Mouse (Mus musculus) midbrain, embryonic 15.5 days (tissue): ENCODE data around the gene Afap1l2. TPM values are rescaled to one million over a fixed set of nuclear protein-coding genes. Genes with fewer than 3 reads are reported as not detected.

ENCODE experiments used
- ATAC-seq: fragments of 200-750 bp; cut with Nextera tagmentation; replicated peaks from 2 replicates; pipeline ENCODE4 v1.8.0; 2017; ENCODE audit warnings: moderate TSS enrichment
- H3K27ac ChIP-seq: fragments of 300-500 bp; sonication (generic); 2 replicates; pipeline ENCODE4 v1.5.1; 2015; ENCODE audit warnings: mild to moderate bottlenecking, inconsistent platforms
- H3K27me3 ChIP-seq: fragments of 300-500 bp; sonication (generic); replicated peaks from 2 replicates; pipeline ENCODE4 v1.6.1; 2015; ENCODE audit warnings: inconsistent platforms
- H3K36me3 ChIP-seq: fragments of 300-500 bp; sonication (generic); replicated peaks from 2 replicates; pipeline ENCODE4 v1.6.1; 2015; ENCODE audit warnings: inconsistent platforms
- H3K4me1 ChIP-seq: fragments of 300-500 bp; sonication (generic); 2 replicates; pipeline ENCODE4 v1.6.1; 2015; ENCODE audit warnings: inconsistent platforms
- H3K4me2 ChIP-seq: fragments of 300-500 bp; sonication (generic); 2 replicates; pipeline ENCODE4 v1.6.1; 2015; ENCODE audit warnings: inconsistent platforms, mild to moderate bottlenecking, moderate library complexity
- H3K4me3 ChIP-seq: fragments of 300-500 bp; sonication (generic); 2 replicates; pipeline ENCODE4 v1.5.1; 2015; ENCODE audit warnings: mild to moderate bottlenecking, inconsistent platforms
- H3K9ac ChIP-seq: fragments of 300-500 bp; sonication (generic); 2 replicates; pipeline ENCODE4 v1.6.1; 2015; ENCODE audit warnings: mild to moderate bottlenecking, inconsistent platforms
- H3K9me3 ChIP-seq: fragments of 300-500 bp; sonication (generic); 2 replicates; pipeline ENCODE4 v1.6.1; 2016; ENCODE audit warnings: inconsistent platforms
- WGBS: fragments of 180-500 bp; shearing (Covaris S2); methylation state at CpG from one replicate; pipeline ENCODE4 v1.1.7; 2015; ENCODE audit warnings: mixed read lengths; 5-methylcytosine and 5-hydroxymethylcytosine counted together
- polyA plus RNA-seq: library from polyadenylated mRNA; unstranded; fragments of >200 nt; fragmentation: Nextera tagmentation; extraction: Ambion mirVana; gene quantifications from 2 replicates; pipeline ENCODE4 v1.2.1, GENCODE M21; 2015

Gene Afap1l2
- polyA plus RNA-seq, 1 experiment from 2014 or later = 9.6 TPM

DNA sequence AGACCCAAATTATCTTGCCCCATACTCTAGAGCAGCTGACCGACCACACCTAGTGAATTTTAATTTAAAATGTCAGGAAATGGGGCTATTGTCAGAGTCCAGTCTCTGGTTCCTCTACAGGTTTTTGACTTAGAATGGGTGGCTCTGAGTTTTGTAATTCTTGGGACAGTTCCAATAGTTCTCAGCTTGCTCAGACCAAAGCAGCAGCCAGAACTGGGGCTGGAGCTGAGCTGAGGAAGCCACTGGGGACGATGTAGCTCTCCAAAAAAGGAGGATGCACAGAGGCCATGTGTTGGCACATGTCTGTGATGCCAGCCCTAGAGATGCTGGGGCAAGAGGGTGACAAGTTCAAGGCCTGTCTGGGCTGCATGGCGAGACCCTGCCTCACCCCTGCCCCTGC, 78.6 kb downstream of the Afap1l2 start:
- no peak overlapping the region for H3K4me3 ChIP-seq

DNA sequence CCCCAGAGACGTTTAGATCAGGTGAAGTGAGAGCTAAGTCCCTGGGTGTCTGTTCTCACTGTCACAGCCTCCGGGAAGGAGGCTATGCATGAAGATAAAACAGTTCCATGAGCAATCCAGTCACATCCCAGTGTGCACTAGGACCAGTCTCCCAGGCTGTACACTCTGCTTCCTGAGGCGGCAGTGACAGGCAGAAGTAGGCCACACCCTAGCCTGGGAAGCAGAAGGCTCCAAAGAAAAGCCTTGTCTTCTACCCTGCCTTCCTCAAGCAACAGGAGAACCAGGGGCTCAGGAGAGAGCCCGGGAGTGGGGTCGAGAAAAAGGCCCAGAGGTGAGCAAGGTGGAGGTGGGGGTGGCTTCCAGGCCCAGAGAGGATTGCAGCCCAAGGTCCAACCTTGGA, 86.3 kb downstream of the Afap1l2 start:
- no peak overlapping the region for H3K4me3 ChIP-seq
- H3K36me3 ChIP-seq = no peaks in the 10 kb centered on the region
- WGBS = 71% methylated on average over 5 of the region's 5 CpGs
- H3K9me3 ChIP-seq = no peaks in the 10 kb centered on the region
- no peak overlapping the region for H3K4me2 ChIP-seq
- H3K27me3 ChIP-seq = no peaks in the 10 kb centered on the region
- ATAC-seq = no peak
- H3K4me1 ChIP-seq = no peaks in the 10 kb centered on the region
- no peak overlapping the region for H3K9ac ChIP-seq
- no peak overlapping the region for H3K27ac ChIP-seq

More for the DNA sequence above, 78.6 kb downstream of the Afap1l2 start:
- Histone ChIP-seq H3K9me3 (no peaks in the 10 kb centered on the region), H3K4me1 (no peaks in the 10 kb centered on the region), H3K36me3 (no peaks in the 10 kb centered on the region), H3K9ac (no peak overlapping the region), H3K27ac (no peak overlapping the region), H3K27me3 (no peaks in the 10 kb centered on the region), H3K4me2 (no peak overlapping the region)
- 84% methylated on average over 3 of the region's 3 CpGs for WGBS
- ATAC-seq = no peak

DNA sequence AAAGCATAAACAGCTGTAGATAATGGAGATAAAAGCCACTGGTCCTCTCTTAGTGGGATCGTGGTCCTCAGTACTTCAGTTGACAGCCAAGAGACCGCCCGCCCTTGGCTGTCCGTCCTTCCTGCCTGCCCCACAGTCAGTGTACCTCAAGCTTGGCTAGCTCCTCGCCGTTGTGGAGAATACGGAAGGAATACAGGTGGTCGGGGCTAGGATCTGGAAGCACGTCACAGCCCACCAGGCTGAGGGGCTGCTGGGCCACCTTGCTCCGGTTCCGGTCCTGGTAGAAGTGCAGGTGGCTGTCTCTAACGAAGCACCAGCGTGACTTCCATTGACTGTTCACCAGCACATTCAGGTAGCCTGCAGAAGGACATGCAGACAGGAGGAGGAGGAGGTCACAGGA, 87.8 kb downstream of the Afap1l2 start:
- Histone ChIP-seq H3K27me3 (no peaks in the 10 kb centered on the region), H3K9me3 (no peaks in the 10 kb centered on the region), H3K4me2 (no peak overlapping the region), H3K4me1 (no peaks in the 10 kb centered on the region), H3K4me3 (no peak overlapping the region), H3K9ac (no peak overlapping the region), H3K27ac (no peak overlapping the region), H3K36me3 (no peaks in the 10 kb centered on the region)
- 94% methylated on average over 13 of the region's 13 CpGs for WGBS
- no peak for ATAC-seq

DNA sequence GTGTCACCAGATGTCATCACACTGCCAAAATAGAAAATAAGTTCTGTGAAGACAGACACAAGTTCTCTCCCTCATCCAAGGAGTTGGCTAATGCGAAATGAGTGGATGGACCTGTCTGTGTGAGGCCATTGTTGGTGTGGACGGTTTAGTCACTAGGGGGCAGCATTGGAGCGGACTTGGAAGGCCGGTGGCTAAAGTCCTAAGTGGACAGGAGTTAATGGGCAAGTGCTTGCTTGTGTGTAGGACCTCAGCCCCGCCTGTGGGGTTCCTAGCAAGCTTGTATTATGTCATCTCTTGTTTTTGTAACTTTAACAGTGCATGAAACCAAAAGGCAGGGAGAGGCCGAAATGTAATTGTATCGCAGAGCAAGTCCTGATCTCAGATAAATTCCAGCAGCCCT, 88.4 kb downstream of the Afap1l2 start:
- Histone ChIP-seq H3K9ac (no peak overlapping the region), H3K9me3 (no peaks in the 10 kb centered on the region), H3K27me3 (no peaks in the 10 kb centered on the region), H3K36me3 (no peaks in the 10 kb centered on the region), H3K27ac (no peak overlapping the region), H3K4me3 (no peak overlapping the region), H3K4me2 (no peak overlapping the region), H3K4me1 (no peaks in the 10 kb centered on the region)
- ATAC-seq = peak; percentile 62; the same call in 1 of the 2 replicates
- WGBS = 26% methylated on average over 7 of the region's 7 CpGs

DNA sequence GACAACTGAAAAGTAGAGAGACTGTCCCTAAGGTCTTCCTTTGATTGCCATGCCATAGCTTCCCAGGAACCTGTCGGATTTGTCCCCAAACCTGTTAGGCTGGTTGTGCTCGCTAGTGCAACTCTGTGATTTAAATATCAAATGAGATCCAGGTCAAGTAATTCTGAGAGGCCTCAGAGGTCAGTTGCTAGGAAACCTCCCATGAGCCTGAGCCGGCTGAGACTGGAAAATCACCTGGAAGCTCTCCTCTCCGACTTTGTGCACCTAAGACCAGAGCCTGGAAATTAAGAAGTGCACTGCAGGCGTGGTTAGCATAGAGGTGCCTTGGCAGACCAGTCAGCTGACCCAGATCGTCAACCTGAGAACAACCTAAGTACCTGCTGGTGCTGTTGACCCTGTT, 92.9 kb downstream of the Afap1l2 start:
- Histone ChIP-seq H3K4me2 (no peak overlapping the region), H3K27me3 (no peaks in the 10 kb centered on the region), H3K36me3 (no peaks in the 10 kb centered on the region), H3K4me3 (no peak overlapping the region), H3K9ac (no peak overlapping the region), H3K4me1 (peaks cover 8% of the 10 kb centered on the region; the same call in 1 of the 2 replicates), H3K27ac (no peak overlapping the region), H3K9me3 (no peaks in the 10 kb centered on the region)
- no peak for ATAC-seq
- 48% methylated on average over 6 of the region's 6 CpGs for WGBS

DNA sequence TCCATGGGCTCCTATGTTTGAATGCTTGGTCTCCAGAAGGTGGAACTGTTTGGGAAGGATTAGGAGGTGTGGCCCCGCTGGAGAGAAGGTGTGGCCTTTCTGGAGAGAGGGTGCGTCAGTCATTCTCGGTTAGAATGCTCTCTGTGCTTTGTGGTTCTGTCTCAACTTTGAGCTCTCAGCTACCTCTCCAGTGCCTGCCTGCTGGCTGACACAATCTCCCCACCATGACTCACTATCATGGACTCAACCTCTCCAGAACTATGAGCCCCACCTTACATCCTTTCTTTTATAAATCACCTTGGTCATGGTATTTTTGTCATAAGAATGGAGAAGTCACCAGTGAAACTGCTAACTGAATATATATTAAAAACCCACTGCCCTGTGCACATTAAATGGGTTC, 93.4 kb downstream of the Afap1l2 start:
- Histone ChIP-seq H3K27me3 (no peaks in the 10 kb centered on the region), H3K9me3 (no peaks in the 10 kb centered on the region), H3K9ac (no peak overlapping the region), H3K4me2 (no peak overlapping the region), H3K27ac (no peak overlapping the region), H3K4me1 (peaks cover 8% of the 10 kb centered on the region; the same call in 1 of the 2 replicates), H3K4me3 (no peak overlapping the region), H3K36me3 (no peaks in the 10 kb centered on the region)
- ATAC-seq = no peak
- 97% methylated on average over 3 of the region's 3 CpGs for WGBS

DNA sequence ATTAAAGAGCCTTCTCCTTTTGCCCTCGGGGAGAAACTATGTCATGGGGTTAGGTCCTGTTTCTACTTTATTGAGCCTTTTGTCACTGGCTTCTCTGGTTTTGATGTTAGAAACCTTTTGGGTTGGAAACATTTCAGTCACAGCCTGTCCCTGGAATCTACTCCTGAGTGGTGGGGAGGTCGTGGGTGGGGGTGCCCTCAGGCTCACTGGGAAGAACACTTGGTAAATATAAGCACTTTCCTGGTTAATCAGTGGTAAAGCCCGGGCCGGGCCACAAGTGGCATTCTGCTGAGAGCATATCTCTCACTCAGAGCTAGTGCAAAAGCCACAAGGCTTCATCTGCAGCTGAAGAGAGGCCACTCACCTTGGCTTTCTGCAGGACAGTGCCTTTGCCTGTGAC, 94.3 kb downstream of the Afap1l2 start:
- Histone ChIP-seq H3K9me3 (no peaks in the 10 kb centered on the region), H3K9ac (no peak overlapping the region), H3K4me2 (no peak overlapping the region), H3K4me1 (peaks cover 8% of the 10 kb centered on the region; the same call in 1 of the 2 replicates), H3K4me3 (no peak overlapping the region), H3K27me3 (no peaks in the 10 kb centered on the region), H3K36me3 (no peaks in the 10 kb centered on the region), H3K27ac (no peak overlapping the region)
- ATAC-seq = no peak
- WGBS = 93% methylated on average over 4 of the region's 4 CpGs

DNA sequence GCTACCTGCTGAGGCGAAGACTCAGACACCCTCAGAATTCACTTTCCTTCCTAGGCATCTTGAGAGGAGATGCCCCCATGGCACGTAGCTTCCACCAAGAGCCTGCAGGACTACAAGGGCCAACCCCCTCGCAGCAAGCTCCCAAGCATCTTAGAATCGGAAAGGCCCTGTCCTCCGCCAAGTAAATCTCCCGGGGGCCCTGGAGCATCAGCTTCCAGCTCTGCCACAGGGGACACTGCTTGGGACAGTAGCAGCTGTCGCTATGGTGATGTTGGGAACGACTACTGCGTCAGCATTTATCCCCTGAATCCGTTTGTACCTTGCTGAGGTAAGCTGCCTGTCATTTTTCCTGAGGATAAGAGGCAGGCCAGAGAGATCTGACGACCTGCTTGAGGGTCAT, 97.5 kb downstream of the Afap1l2 start:
- no peaks in the 10 kb centered on the region for H3K36me3 ChIP-seq
- no peak overlapping the region for H3K9ac ChIP-seq
- no peak overlapping the region for H3K4me3 ChIP-seq
- H3K27me3 ChIP-seq = no peaks in the 10 kb centered on the region
- no peak overlapping the region for H3K4me2 ChIP-seq
- H3K9me3 ChIP-seq = no peaks in the 10 kb centered on the region
- WGBS = 35% methylated on average over 11 of the region's 11 CpGs
- H3K4me1 ChIP-seq = peaks cover 10% of the 10 kb centered on the region; the same call in 1 of the 2 replicates
- no peak for ATAC-seq
- no peak overlapping the region for H3K27ac ChIP-seq

DNA sequence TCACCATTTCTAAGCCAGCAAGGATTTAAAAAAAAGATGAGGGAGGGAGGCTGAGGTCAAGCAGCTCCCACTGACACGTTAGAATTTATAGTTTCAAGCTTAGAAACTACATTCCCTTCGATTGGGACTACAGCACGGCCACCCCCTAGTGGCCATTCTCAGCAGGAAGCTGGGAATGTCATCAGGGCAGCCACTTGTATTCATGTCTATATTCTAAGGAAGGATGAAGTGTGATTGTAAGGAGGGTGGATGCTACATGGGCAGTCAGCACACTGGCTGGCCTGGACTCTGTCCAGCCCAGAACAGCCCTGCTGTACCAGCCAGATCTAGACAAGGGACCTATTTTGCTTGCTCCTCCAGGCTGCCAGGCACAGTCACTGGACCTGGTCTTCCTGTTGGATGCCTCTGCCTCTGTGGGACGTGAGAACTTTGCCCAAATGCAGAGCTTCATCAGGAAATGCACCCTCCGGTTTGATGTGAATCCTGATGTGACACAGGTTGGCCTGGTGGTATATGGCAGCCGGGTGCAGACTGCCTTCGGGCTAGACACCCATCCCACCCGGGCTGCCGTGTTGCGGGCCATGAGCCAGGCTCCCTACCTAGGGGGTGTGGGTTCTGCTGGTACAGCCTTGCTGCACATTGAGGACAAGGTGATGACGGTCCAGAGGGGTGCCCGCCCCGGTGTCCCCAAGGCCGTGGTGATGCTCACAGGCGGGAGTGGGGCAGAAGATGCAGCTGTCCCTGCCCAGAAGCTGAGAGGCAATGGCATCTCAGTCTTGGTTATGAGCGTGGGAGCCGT, 99.4 kb downstream of the Afap1l2 start:
- no peaks in the 10 kb centered on the region for H3K36me3 ChIP-seq
- no peak overlapping the region for H3K27ac ChIP-seq
- no peaks in the 10 kb centered on the region for H3K9me3 ChIP-seq
- no peaks in the 10 kb centered on the region for H3K27me3 ChIP-seq
- ATAC-seq = 0 out of 2 replicates have a peak, but pooled peaks have one; percentile 30
- no peak overlapping the region for H3K4me3 ChIP-seq
- peaks cover 10% of the 10 kb centered on the region; the same call in 1 of the 2 replicates for H3K4me1 ChIP-seq
- no peak overlapping the region for H3K4me2 ChIP-seq
- no peak overlapping the region for H3K9ac ChIP-seq
- 75% methylated on average over 17 of the region's 17 CpGs for WGBS

DNA sequence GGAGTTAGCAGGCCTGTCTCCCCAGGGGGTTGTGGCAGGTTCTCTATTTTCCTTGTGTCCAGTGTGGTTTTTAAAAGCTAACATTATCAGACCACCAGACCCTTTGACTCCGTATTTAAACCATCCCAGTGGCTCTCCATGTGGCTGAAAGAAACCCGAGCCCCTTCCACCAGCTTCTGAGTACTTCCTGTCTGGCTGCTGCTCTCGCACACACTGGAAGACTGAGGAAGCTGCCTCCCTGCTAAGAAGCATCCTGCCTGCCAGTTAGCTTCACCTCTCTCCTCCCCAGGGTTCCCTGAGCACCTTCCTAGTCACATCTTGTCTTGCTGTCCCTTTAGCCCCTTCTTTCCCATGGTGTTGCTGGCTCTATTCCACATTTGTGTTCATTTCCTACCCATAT, 100.2 kb downstream of the Afap1l2 start:
- no peak for ATAC-seq
- Histone ChIP-seq H3K27me3 (no peaks in the 10 kb centered on the region), H3K27ac (no peak overlapping the region), H3K9ac (no peak overlapping the region), H3K36me3 (no peaks in the 10 kb centered on the region), H3K9me3 (no peaks in the 10 kb centered on the region), H3K4me1 (peaks cover 10% of the 10 kb centered on the region; the same call in 1 of the 2 replicates), H3K4me3 (no peak overlapping the region), H3K4me2 (no peak overlapping the region)
- WGBS = 57% methylated on average over 3 of the region's 3 CpGs

DNA sequence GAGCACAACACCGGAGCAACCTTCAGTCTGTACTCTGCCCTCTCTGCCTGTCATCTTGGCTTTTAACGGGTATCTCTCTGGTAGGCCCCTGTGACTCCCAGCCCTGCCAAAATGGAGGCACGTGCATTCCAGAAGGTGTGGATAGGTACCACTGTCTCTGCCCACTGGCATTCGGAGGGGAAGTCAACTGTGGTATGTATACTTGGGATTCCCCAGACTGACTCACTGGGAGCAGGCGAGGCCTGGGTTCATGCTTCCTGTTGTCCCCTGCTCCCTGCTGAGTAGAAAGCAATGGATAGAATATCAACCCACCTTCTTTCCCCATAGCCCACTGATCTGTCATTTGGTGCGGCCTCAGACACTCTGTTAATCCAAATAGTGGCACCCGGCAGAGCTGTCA, 102.6 kb downstream of the Afap1l2 start:
- no peak overlapping the region for H3K27ac ChIP-seq
- no peaks in the 10 kb centered on the region for H3K27me3 ChIP-seq
- H3K9me3 ChIP-seq = no peaks in the 10 kb centered on the region
- no peak for ATAC-seq
- no peaks in the 10 kb centered on the region for H3K36me3 ChIP-seq
- 0 out of 2 replicates have a peak, but pooled peaks cover 2% of the 10 kb centered on the region for H3K4me1 ChIP-seq
- 74% methylated on average over 7 of the region's 7 CpGs for WGBS
- no peak overlapping the region for H3K9ac ChIP-seq
- H3K4me3 ChIP-seq = no peak overlapping the region
- H3K4me2 ChIP-seq = no peak overlapping the region

DNA sequence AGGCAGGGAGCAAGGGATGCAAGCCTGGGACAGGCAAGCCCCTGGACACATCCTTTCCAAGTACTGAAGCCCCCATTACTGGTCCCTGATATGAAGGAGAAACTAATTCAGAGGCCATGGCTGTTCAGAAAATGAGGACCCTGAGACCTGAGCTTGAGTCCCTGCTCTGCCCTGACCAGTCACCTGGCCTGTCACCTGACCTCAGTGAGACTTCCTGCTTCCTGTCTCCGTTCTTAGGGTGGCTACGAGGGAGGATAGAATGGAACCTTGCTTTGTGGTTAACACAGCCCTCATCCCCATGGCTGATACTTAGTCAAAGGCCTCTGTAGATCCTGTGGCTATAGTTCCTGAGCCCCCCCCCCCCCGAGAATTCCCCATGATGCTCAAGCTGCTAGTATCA, 103.9 kb downstream of the Afap1l2 start:
- Histone ChIP-seq H3K36me3 (no peaks in the 10 kb centered on the region), H3K27ac (no peak overlapping the region), H3K9ac (no peak overlapping the region), H3K4me1 (0 out of 2 replicates have a peak, but pooled peaks cover 2% of the 10 kb centered on the region), H3K9me3 (no peaks in the 10 kb centered on the region), H3K4me2 (no peak overlapping the region), H3K27me3 (no peaks in the 10 kb centered on the region), H3K4me3 (no peak overlapping the region)
- no peak for ATAC-seq
- 85% methylated on average over 3 of the region's 3 CpGs for WGBS

DNA sequence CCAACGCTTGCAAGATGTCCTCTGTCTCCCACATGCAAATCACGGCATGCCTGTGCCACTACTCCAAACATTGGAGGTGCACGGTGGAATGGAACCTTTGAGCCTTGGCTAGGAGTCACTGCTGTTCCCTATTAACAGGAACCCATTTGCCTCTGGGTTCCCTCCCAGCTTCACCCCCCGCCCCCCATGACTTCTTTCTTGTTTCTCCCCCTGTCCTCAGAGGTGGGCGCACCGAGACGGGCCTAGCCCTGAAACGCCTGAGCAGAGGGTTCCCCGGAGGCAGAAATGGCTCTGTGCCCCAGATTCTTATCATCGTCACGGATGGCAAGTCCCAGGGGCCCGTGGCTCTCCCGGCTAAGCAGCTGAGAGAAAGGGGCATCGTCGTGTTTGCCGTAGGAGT, 110.4 kb downstream of the Afap1l2 start:
- no peak for ATAC-seq
- Histone ChIP-seq H3K9me3 (no peaks in the 10 kb centered on the region), H3K27ac (no peak overlapping the region), H3K4me1 (no peaks in the 10 kb centered on the region), H3K27me3 (no peaks in the 10 kb centered on the region), H3K9ac (no peak overlapping the region), H3K4me2 (no peak overlapping the region), H3K4me3 (no peak overlapping the region), H3K36me3 (no peaks in the 10 kb centered on the region)
- 64% methylated on average over 16 of the region's 16 CpGs for WGBS
